Mouse (Mus musculus) mammary gland, adult 2 months (tissue): ENCODE data around the gene Srrm1. TPM values are rescaled to one million over a fixed set of nuclear protein-coding genes. Genes with fewer than 3 reads are reported as not detected.

Experiments used
- polyA plus RNA-seq: library from polyadenylated mRNA; depleted of rRNA; stranded (reverse); fragments of >200 nt; gene quantifications from 2 replicates; pipeline ENCODE4 v1.2.3, GENCODE M21; 2012; ENCODE audit warnings: low replicate concordance; rRNA removed

Gene Srrm1
- polyA plus RNA-seq: 18.2 and 19.9 TPM in 2 replicates

DNA sequence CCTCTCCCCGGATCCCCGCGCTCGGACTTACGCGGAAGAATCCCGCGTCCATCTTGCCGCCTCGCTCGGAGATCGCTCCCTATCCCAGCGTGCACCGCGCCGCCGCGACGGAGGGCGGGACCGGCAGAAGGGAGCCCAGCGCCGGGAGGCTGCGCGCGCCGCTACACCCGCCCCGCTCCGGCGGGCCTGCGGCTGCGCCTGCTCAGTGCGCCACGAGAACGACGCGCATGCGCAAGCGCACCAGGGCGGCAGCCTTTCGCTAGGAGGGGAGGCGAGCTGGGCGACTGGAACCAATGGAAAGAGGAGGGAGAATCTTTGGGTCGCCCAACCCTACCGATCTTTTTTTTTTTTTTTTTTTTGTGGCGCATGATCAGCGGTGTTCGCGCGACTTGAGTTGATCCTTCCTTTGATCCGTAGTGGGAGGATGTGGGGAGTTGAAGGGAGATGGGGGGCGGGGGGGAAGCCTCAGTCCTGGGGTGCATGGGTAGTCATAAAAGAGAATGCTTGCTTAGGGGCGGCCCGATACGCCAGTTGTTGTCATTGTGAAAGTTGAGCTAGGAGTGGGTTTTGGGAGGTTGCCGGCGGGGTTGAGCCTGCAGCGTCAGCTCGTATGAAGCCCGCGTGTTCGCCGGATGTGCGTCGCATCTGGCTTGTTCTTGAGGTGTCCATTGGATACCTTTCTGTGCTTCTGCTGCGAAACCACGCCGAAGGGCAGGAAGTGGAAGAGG lies at the start of gene Srrm1:
TSS of gene Srrm1 (minus strand) at position 256 of the 728 bp plus-strand sequence.

GRCm38 (mm10) chr4:135397991-135398390 lies 44.9 kb upstream of the Srrm1 start, which contains the start of gene Ncmap:
Gene Ncmap, minus strand, starts transcription at chr4:135398227.

GRCm38 (mm10) chr4:135272640-135273306 lies 80.3 kb downstream of the Srrm1 start, which contains the start of gene Clic4:
Gene Clic4, minus strand, starts transcription at chr4:135272814.

Other genes with a start within 250 kb of the Srrm1 start
- gene Runx3, start 232.7 kb downstream of the Srrm1 start, polyA plus RNA-seq: 4.5 and 29.2 TPM in 2 replicates
- gene Clic4, start 80.5 kb downstream of the Srrm1 start, polyA plus RNA-seq: 64.2 and 87.2 TPM in 2 replicates
- 10.5 and 12.8 TPM in 2 replicates for gene Ncmap, start 44.9 kb upstream of the Srrm1 start, polyA plus RNA-seq
- gene Rcan3, start 80.5 kb upstream of the Srrm1 start, polyA plus RNA-seq: 14.4 and 16.7 TPM in 2 replicates
- gene Stpg1, start 141.5 kb upstream of the Srrm1 start, polyA plus RNA-seq: 0.12 and 0.16 TPM in 2 replicates
- 18.0 and 21.6 TPM in 2 replicates for gene Nipal3, start 141.7 kb upstream of the Srrm1 start, polyA plus RNA-seq
- gene Grhl3, start 220.3 kb upstream of the Srrm1 start, polyA plus RNA-seq: 0.14 and 0.62 TPM in 2 replicates